Mouse (Mus musculus) intestine, embryonic 15.5 days (tissue): ENCODE data around the gene Myo9b. TPM values are rescaled to one million over a fixed set of nuclear protein-coding genes. Genes with fewer than 3 reads are reported as not detected.

Source experiments
- ATAC-seq: fragments of 200-750 bp; cut with Nextera tagmentation; 2 replicates; pipeline ENCODE4 v1.8.0; 2017; ENCODE audit warnings: moderate TSS enrichment, moderate library complexity
- H3K27ac ChIP-seq: fragments of 300-500 bp; sonication (generic); 2 replicates; pipeline ENCODE4 v1.5.1; 2015; ENCODE audit warnings: mild to moderate bottlenecking, inconsistent platforms
- H3K27me3 ChIP-seq: fragments of 300-500 bp; sonication (generic); replicated peaks from 2 replicates; pipeline ENCODE4 v1.6.1; 2015; ENCODE audit warnings: inconsistent platforms
- H3K36me3 ChIP-seq: fragments of 300-500 bp; sonication (generic); 2 replicates; pipeline ENCODE4 v1.6.1; 2015; ENCODE audit warnings: inconsistent platforms
- H3K4me1 ChIP-seq: fragments of 300-500 bp; sonication (generic); replicated peaks from 2 replicates; pipeline ENCODE4 v1.6.1; 2015; ENCODE audit warnings: inconsistent platforms
- H3K4me2 ChIP-seq: fragments of 300-500 bp; sonication (generic); replicated peaks from 2 replicates; pipeline ENCODE4 v1.6.1; 2015; ENCODE audit warnings: mild to moderate bottlenecking, inconsistent platforms
- H3K4me3 ChIP-seq: fragments of 300-500 bp; sonication (generic); replicated peaks from 2 replicates; pipeline ENCODE4 v1.5.1; 2015; ENCODE audit warnings: inconsistent platforms
- H3K9ac ChIP-seq: fragments of 300-500 bp; sonication (generic); 2 replicates; pipeline ENCODE4 v1.6.1; 2015; ENCODE audit warnings: inconsistent platforms
- H3K9me3 ChIP-seq: fragments of 300-500 bp; sonication (generic); 2 replicates; pipeline ENCODE4 v1.6.1; 2016; ENCODE audit warnings: inconsistent platforms
- WGBS: fragments of 180-500 bp; shearing (Covaris S2); methylation state at CpG from one replicate; pipeline ENCODE4 v1.1.7; 2015; 5-methylcytosine and 5-hydroxymethylcytosine counted together
- polyA plus RNA-seq: library from polyadenylated mRNA; unstranded; fragments of >200 nt; fragmentation: Nextera tagmentation; extraction: Ambion mirVana; gene quantifications from 2 replicates; pipeline ENCODE4 v1.2.1, GENCODE M21; 2015

The Myo9b gene
- polyA plus RNA-seq, 1 experiment from 2014 or later = 15.4 TPM

DNA sequence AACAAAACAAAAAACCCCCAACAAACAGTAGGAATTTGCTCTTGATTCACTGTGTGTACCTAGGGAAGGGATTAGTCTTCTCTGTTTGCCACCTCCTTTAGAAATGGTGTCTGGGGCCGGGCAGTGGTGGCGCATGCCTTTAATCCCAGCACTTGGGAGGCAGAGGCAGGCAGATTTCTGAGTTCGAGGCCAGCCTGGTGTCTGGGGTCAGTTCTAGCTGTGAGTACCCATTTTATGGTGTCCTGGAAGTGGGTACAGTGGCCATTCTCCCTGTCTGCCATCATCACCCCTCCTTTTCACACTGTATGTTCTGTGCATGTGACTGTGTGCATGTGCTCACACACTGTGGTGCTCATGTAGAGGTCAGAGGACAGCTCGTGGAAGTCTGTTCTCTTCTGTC lies 135.7 kb downstream of the Myo9b start:
- Histone ChIP-seq H3K27ac (no peak overlapping the region), H3K27me3 (no peaks in the 10 kb centered on the region), H3K36me3 (peaks cover 19% of the 10 kb centered on the region), H3K4me3 (no peak overlapping the region), H3K9me3 (no peaks in the 10 kb centered on the region), H3K4me2 (no peak overlapping the region), H3K9ac (no peak overlapping the region), H3K4me1 (peaks cover 31% of the 10 kb centered on the region)
- no peak for ATAC-seq
- 94% methylated on average over 4 of the region's 4 CpGs for WGBS

Other genes starting within 250 kb of the Myo9b start
- gene Haus8, start 220 bp downstream of the Myo9b start, polyA plus RNA-seq = 44.5 and 51.6 TPM in 2 replicates
- 93.5 and 93.8 TPM in 2 replicates for gene Use1, start 94.1 kb downstream of the Myo9b start, polyA plus RNA-seq
- gene Ocel1, start 98.6 kb downstream of the Myo9b start, polyA plus RNA-seq = 6.7 and 7.9 TPM in 2 replicates
- gene Nr2f6, start 109.2 kb downstream of the Myo9b start, polyA plus RNA-seq = 81.1 and 85.7 TPM in 2 replicates
- 8.8 and 10.8 TPM in 2 replicates for gene Ushbp1, start 123.1 kb downstream of the Myo9b start, polyA plus RNA-seq
- 97.8 and 99.8 TPM in 2 replicates for gene Babam1, start 124.1 kb downstream of the Myo9b start, polyA plus RNA-seq
- 31.6 and 41.6 TPM in 2 replicates for gene Ankle1, start 133.3 kb downstream of the Myo9b start, polyA plus RNA-seq
- gene Abhd8, start 190.9 kb downstream of the Myo9b start, polyA plus RNA-seq = 34.6 and 37.5 TPM in 2 replicates
- gene Mrpl34, start 192.2 kb downstream of the Myo9b start, polyA plus RNA-seq = 199 and 214 TPM in 2 replicates
- gene Dda1, start 196.5 kb downstream of the Myo9b start, polyA plus RNA-seq = 90.2 and 91.3 TPM in 2 replicates
- gene Ano8, start 213.2 kb downstream of the Myo9b start, polyA plus RNA-seq = 1.4 TPM in 2 replicates
- gene Gtpbp3, start 215.4 kb downstream of the Myo9b start, polyA plus RNA-seq = 13.6 and 16.3 TPM in 2 replicates
- gene Plvap, start 239.0 kb downstream of the Myo9b start, polyA plus RNA-seq = 76.8 and 79.2 TPM in 2 replicates